Mouse (Mus musculus) colon, adult 2 months (tissue): ENCODE measurements around the gene H2-Oa. TPM values are rescaled to one million over a fixed set of nuclear protein-coding genes. Genes with fewer than 3 reads are reported as not detected.

Source experiments
- polyA plus RNA-seq: library from polyadenylated mRNA; depleted of rRNA; stranded (reverse); fragments of >200 nt; gene quantifications from 2 replicates; pipeline ENCODE4 v1.2.3, GENCODE M21; 2012; rRNA removed

Gene H2-Oa
- 8.8 and 10.4 TPM in 2 replicates for polyA plus RNA-seq

GRCm38 (mm10) chr17:34092197-34092875 is at the start of gene H2-Oa:
TSS of gene H2-Oa (plus strand) at chr17:34092340.

DNA sequence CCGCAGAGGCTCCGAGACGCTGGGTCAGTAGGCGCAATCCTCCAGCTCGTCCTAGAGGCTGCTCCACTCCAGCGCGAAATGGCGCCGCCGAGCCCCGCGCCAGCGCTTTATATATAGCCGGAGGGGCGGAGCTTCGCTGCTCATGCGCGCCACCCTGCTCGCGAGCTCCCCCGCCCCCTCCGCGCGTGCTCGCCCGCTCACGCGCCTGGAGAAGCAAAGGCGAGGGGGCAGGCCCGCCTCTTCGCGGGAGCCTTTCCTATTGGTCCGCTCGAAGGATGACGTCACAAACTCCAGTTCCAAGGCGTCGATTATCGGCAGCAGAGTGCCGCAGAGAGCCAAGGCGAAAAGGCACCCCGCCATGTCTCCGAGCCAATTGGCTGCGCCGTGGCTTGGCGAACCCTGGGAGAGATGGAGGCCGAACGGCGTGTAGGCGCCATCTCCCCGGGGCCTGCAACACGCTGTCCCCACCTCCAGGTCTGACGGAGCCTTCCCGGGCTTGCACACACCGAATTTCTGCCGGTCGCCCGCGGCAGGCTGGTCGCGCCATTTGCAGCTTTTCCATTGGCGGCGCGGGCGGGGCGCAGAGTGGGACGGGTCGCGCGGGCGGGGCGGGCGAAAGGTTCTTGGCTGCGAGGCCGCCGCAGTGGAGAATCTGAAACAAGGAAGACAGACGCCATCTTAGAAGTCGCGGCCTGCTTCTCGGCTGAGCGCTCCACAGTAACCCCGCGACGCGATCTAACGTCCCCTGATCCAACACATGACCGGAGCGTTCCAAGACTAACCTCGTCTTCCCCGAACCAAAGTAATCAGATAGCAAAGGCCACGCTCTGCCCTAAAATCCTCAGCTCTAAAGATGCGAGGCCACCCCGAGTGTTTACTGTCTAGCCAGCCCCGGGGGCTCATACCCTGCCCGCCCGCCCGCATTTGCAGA is 27.4 kb downstream of the H2-Oa start, which contains the start of gene H2-DMa:
Gene H2-DMa, plus strand, starts transcription at position 293 of the 931 bp plus-strand sequence.

GRCm38 (mm10) chr17:34122188-34122984 is 30.2 kb downstream of the H2-Oa start, which contains the start of gene Brd2:
TSS of gene Brd2 (minus strand) at chr17:34122634.

GRCm38 (mm10) chr17:34143033-34143432 is 50.9 kb downstream of the H2-Oa start, which contains the start of gene H2-DMb2:
TSS of gene H2-DMb2 (plus strand) at chr17:34143307.

Other genes starting within 250 kb of the H2-Oa start
- 61.8 and 108 TPM in 2 replicates for gene Cd320, start 249.2 kb upstream of the H2-Oa start, polyA plus RNA-seq
- not detected in 2 replicates for gene Gm7029, start 218.5 kb upstream of the H2-Oa start, polyA plus RNA-seq
- 12.1 and 12.9 TPM in 2 replicates for gene Kifc1, start 201.7 kb upstream of the H2-Oa start, polyA plus RNA-seq
- not detected in 2 replicates for gene Platr17, start 187.2 kb upstream of the H2-Oa start, polyA plus RNA-seq
- 32.6 and 36.6 TPM in 2 replicates for gene Daxx, start 182.9 kb upstream of the H2-Oa start, polyA plus RNA-seq
- 244 and 249 TPM in 2 replicates for gene Tapbp, start 176.4 kb upstream of the H2-Oa start, polyA plus RNA-seq
- gene Zbtb22, start 176.4 kb upstream of the H2-Oa start, polyA plus RNA-seq: 97.9 and 111 TPM in 2 replicates
- gene Rgl2, start 162.8 kb upstream of the H2-Oa start, polyA plus RNA-seq: 131 and 156 TPM in 2 replicates
- gene Pfdn6, start 152.0 kb upstream of the H2-Oa start, polyA plus RNA-seq: 18.8 and 21.1 TPM in 2 replicates
- 15.9 and 18.7 TPM in 2 replicates for gene Wdr46, start 151.7 kb upstream of the H2-Oa start, polyA plus RNA-seq
- 24.6 and 27.7 TPM in 2 replicates for gene B3galt4, start 140.9 kb upstream of the H2-Oa start, polyA plus RNA-seq
- 54.1 and 71.0 TPM in 2 replicates for gene Vps52, start 136.5 kb upstream of the H2-Oa start, polyA plus RNA-seq
- gene Rps18, start 136.3 kb upstream of the H2-Oa start, polyA plus RNA-seq: 366 and 518 TPM in 2 replicates
- 2,709 and 3,111 TPM in 2 replicates for gene H2-K1, start 92.0 kb upstream of the H2-Oa start, polyA plus RNA-seq
- gene Ring1, start 67.7 kb upstream of the H2-Oa start, polyA plus RNA-seq: 80.0 and 97.6 TPM in 2 replicates
- 114 and 160 TPM in 2 replicates for gene H2-Ke6, start 64.3 kb upstream of the H2-Oa start, polyA plus RNA-seq
- gene Slc39a7, start 60.7 kb upstream of the H2-Oa start, polyA plus RNA-seq: 206 and 248 TPM in 2 replicates
- gene Rxrb, start 60.5 kb upstream of the H2-Oa start, polyA plus RNA-seq: 83.2 and 89.6 TPM in 2 replicates
- 1.3 and 1.8 TPM in 2 replicates for gene Col11a2, start 52.9 kb upstream of the H2-Oa start, polyA plus RNA-seq
- 33.6 and 41.0 TPM in 2 replicates for gene H2-DMa, start 27.2 kb downstream of the H2-Oa start, polyA plus RNA-seq
- gene Brd2, start 30.3 kb downstream of the H2-Oa start, polyA plus RNA-seq: 82.1 and 90.7 TPM in 2 replicates
- gene H2-DMb2, start 51.0 kb downstream of the H2-Oa start, polyA plus RNA-seq: 18.1 and 19.6 TPM in 2 replicates
- gene H2-DMb1, start 60.7 kb downstream of the H2-Oa start, polyA plus RNA-seq: 38.9 and 63.4 TPM in 2 replicates
- 27.1 and 29.4 TPM in 2 replicates for gene Tap1, start 95.2 kb downstream of the H2-Oa start, polyA plus RNA-seq
- 46.3 and 67.5 TPM in 2 replicates for gene Psmb9, start 95.4 kb downstream of the H2-Oa start, polyA plus RNA-seq
- gene Psmb8, start 105.4 kb downstream of the H2-Oa start, polyA plus RNA-seq: 54.9 and 80.3 TPM in 2 replicates
- 37.1 and 41.0 TPM in 2 replicates for gene Tap2, start 111.2 kb downstream of the H2-Oa start, polyA plus RNA-seq
- gene H2-Ob, start 146.6 kb downstream of the H2-Oa start, polyA plus RNA-seq: 6.4 and 7.8 TPM in 2 replicates
- 668 and 781 TPM in 2 replicates for gene H2-Ab1, start 165.3 kb downstream of the H2-Oa start, polyA plus RNA-seq
- 183 and 216 TPM in 2 replicates for gene H2-Aa, start 195.5 kb downstream of the H2-Oa start, polyA plus RNA-seq
- 135 and 141 TPM in 2 replicates for gene H2-Eb1, start 213.5 kb downstream of the H2-Oa start, polyA plus RNA-seq
- 0.58 and 0.68 TPM in 2 replicates for gene H2-Eb2, start 233.3 kb downstream of the H2-Oa start, polyA plus RNA-seq